Mouse (Mus musculus) midbrain, embryonic 15.5 days (tissue): ENCODE measurements around the gene Gm5148. TPM values are rescaled to one million over a fixed set of nuclear protein-coding genes. Genes with fewer than 3 reads are reported as not detected.

Experiments used
- ATAC-seq: fragments of 200-750 bp; cut with Nextera tagmentation; replicated peaks from 2 replicates; pipeline ENCODE4 v1.8.0; 2017; ENCODE audit warnings: moderate TSS enrichment
- H3K27ac ChIP-seq: fragments of 300-500 bp; sonication (generic); 2 replicates; pipeline ENCODE4 v1.5.1; 2015; ENCODE audit warnings: mild to moderate bottlenecking, inconsistent platforms
- H3K27me3 ChIP-seq: fragments of 300-500 bp; sonication (generic); replicated peaks from 2 replicates; pipeline ENCODE4 v1.6.1; 2015; ENCODE audit warnings: inconsistent platforms
- H3K36me3 ChIP-seq: fragments of 300-500 bp; sonication (generic); replicated peaks from 2 replicates; pipeline ENCODE4 v1.6.1; 2015; ENCODE audit warnings: inconsistent platforms
- H3K4me1 ChIP-seq: fragments of 300-500 bp; sonication (generic); 2 replicates; pipeline ENCODE4 v1.6.1; 2015; ENCODE audit warnings: inconsistent platforms
- H3K4me2 ChIP-seq: fragments of 300-500 bp; sonication (generic); 2 replicates; pipeline ENCODE4 v1.6.1; 2015; ENCODE audit warnings: inconsistent platforms, mild to moderate bottlenecking, moderate library complexity
- H3K4me3 ChIP-seq: fragments of 300-500 bp; sonication (generic); 2 replicates; pipeline ENCODE4 v1.5.1; 2015; ENCODE audit warnings: mild to moderate bottlenecking, inconsistent platforms
- H3K9ac ChIP-seq: fragments of 300-500 bp; sonication (generic); 2 replicates; pipeline ENCODE4 v1.6.1; 2015; ENCODE audit warnings: mild to moderate bottlenecking, inconsistent platforms
- H3K9me3 ChIP-seq: fragments of 300-500 bp; sonication (generic); 2 replicates; pipeline ENCODE4 v1.6.1; 2016; ENCODE audit warnings: inconsistent platforms
- WGBS: fragments of 180-500 bp; shearing (Covaris S2); methylation state at CpG from one replicate; pipeline ENCODE4 v1.1.7; 2015; ENCODE audit warnings: mixed read lengths; 5-methylcytosine and 5-hydroxymethylcytosine counted together
- polyA plus RNA-seq: library from polyadenylated mRNA; unstranded; fragments of >200 nt; fragmentation: Nextera tagmentation; extraction: Ambion mirVana; gene quantifications from 2 replicates; pipeline ENCODE4 v1.2.1, GENCODE M21; 2015

Gene Gm5148
- polyA plus RNA-seq, 1 experiment from 2014 or later, result 15.4 TPM

- 78% methylated on average over 9 of the region's 9 CpGs for WGBS
- Histone ChIP-seq H3K27me3 (no peaks in the 10 kb centered on the region), H3K27ac (no peak overlapping the region), H3K4me1 (peaks cover 5% of the 10 kb centered on the region), H3K4me2 (no peak overlapping the region), H3K9me3 (no peaks in the 10 kb centered on the region), H3K4me3 (no peak overlapping the region), H3K9ac (no peak overlapping the region), H3K36me3 (no peaks in the 10 kb centered on the region)
- ATAC-seq, result no peak
These were observed 4.1 kb upstream of the Gm5148 start for GRCm38 (mm10) chr3:37728112-37729100.

DNA sequence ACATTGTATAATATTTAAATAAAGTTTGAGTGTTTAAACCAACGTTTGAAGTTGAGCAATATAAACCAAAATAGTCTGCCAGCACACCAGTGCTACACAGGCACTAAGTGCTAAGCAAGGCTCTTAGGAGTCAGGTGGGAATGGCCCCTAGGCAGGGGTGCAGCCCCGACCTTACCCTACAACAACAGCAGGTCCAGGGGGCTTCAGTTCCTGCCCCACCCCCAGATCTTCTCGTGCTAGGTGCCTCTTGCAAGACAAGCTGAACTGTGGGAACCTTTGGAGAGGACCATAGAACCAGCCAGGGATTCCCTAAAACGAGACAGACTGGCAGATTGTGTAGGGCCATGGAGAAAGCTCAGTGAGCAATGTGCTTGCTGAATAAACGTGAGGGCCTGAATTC lies 3.1 kb upstream of the Gm5148 start:
- Histone ChIP-seq H3K4me2 (no peak overlapping the region), H3K27ac (no peak overlapping the region), H3K9me3 (no peaks in the 10 kb centered on the region), H3K9ac (no peak overlapping the region), H3K36me3 (no peaks in the 10 kb centered on the region), H3K4me3 (no peak overlapping the region), H3K27me3 (no peaks in the 10 kb centered on the region), H3K4me1 (peaks cover 15% of the 10 kb centered on the region)
- no peak for ATAC-seq
- 79% methylated on average over 5 of the region's 5 CpGs for WGBS

GRCm38 (mm10) chr3:37726501-37727140 lies 2.3 kb upstream of the Gm5148 start:
- Histone ChIP-seq H3K36me3 (no peaks in the 10 kb centered on the region), H3K27me3 (no peaks in the 10 kb centered on the region), H3K4me3 (no peak overlapping the region), H3K9ac (no peak overlapping the region), H3K27ac (no peak overlapping the region), H3K4me2 (no peak overlapping the region), H3K9me3 (no peaks in the 10 kb centered on the region), H3K4me1 (peaks cover 16% of the 10 kb centered on the region)
- 88% methylated on average over 4 of the region's 4 CpGs for WGBS
- no peak for ATAC-seq

DNA sequence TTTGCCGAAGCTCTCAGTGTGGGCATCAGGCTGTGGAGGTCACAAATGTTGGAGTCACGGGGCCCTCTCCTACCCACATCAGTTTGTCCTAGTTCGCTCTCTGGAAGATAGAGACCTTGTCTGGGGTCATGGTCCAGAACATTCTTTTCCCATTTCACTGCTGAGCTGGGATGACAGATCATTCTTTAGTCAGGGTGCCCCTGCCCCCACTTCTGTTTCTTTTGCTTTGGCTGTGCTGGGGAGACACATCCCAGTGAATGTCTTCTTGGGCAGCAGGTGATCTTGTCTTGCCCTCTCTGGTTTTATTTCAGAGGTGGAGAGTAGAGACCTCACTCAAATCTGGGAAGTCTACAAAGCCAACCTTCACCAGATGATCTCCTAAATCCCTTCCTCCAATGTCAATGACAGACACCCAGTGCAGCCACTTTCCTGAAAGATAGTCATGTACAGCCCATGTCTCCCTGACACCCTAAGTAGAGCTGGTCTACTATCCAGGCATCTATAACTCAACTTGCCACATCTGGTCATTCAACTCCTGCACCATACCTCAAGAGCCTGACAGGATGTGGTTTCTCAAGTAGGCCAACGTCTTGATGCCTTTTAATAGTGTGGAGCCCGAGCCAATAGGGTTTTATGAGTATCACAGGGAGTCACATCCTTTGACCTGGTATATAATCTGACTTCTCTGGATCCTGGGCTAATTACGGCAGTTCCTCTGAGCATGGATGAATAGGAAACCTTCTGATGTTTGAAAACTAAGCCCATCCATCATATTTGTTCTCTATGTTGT lies 851 bp upstream of the Gm5148 start:
- no peaks in the 10 kb centered on the region for H3K27me3 ChIP-seq
- peak overlapping the region; percentile 79 for H3K4me2 ChIP-seq
- WGBS, result 89% methylated on average over 6 of the region's 6 CpGs
- no peak for ATAC-seq
- H3K27ac ChIP-seq, result peak overlapping the region; percentile 80; the same call in 1 of the 2 replicates
- H3K9me3 ChIP-seq, result no peaks in the 10 kb centered on the region
- peaks cover 16% of the 10 kb centered on the region for H3K4me1 ChIP-seq
- no peak overlapping the region for H3K4me3 ChIP-seq
- no peaks in the 10 kb centered on the region for H3K36me3 ChIP-seq
- no peak overlapping the region for H3K9ac ChIP-seq

GRCm38 (mm10) chr3:37723662-37724170 lies 574 bp downstream of the Gm5148 start:
- Histone ChIP-seq H3K4me2 (peak overlapping the region; percentile 79), H3K4me1 (peaks cover 16% of the 10 kb centered on the region), H3K9ac (peak overlapping the region; percentile 58), H3K4me3 (peak overlapping the region; percentile 43), H3K9me3 (no peaks in the 10 kb centered on the region), H3K27me3 (no peaks in the 10 kb centered on the region), H3K27ac (peak overlapping the region; percentile 80), H3K36me3 (no peaks in the 10 kb centered on the region)
- under 1% methylated on average over 17 of the region's 17 CpGs for WGBS
- peak; percentile 80 for ATAC-seq

DNA sequence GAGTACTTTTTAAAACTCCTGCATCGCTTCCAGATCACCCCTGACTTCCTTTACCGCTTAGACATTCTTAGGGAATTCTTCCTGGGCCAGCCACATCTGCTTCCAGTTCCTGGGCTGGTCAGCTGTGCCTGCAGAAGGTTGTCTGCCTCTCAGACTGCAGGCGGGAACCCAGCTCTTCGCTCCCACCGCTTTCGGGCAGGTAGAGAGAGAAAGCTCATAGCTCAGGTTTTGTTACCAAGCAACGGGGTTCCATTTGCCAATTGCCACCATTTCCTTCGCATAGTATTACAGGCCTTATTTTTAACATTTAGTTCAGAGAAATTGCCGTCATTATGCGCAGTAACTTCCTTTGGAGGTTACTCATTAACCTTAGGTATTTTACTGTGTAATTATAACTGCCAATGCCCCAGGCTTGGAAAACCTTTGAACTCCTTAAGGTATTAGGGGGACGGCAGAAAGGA lies 1.2 kb downstream of the Gm5148 start:
- Histone ChIP-seq H3K9ac (peak overlapping the region; percentile 58), H3K27ac (peak overlapping the region; percentile 80), H3K4me3 (peak overlapping the region; percentile 43), H3K4me1 (peaks cover 16% of the 10 kb centered on the region), H3K9me3 (no peaks in the 10 kb centered on the region), H3K27me3 (no peaks in the 10 kb centered on the region), H3K36me3 (no peaks in the 10 kb centered on the region), H3K4me2 (peak overlapping the region; percentile 79)
- 9% methylated on average over 11 of the region's 11 CpGs for WGBS
- ATAC-seq, result peak; percentile 58

DNA sequence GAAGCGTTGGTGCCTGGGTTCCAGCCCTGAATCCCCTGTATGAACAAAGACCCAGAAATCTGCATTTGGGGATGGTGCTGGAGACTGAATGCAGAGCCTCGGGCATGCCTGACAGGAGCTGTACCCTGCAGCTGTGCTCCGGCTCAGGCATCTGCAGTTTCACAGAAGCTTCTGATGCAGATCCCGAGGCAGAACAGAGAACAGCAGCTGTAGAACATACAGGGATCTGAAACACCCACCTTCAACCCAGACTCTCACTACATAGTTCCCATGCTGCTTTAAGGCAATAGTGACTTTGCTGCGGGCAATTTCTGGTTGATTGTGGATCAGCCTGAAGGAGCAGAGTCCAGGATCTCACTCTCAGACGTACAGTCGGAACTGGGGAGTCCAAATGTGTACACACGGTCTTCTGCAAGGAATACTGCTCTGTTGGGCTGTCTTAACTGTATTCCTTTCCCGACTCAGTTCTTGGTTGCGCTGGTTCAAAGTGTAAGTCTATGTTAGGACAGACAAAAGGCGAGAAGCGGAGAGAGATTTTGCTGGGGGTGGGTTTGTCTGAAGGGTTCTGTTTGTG lies 1.7 kb downstream of the Gm5148 start:
- Histone ChIP-seq H3K4me1 (peaks cover 16% of the 10 kb centered on the region), H3K36me3 (no peaks in the 10 kb centered on the region), H3K4me3 (peak overlapping the region; percentile 43), H3K27me3 (no peaks in the 10 kb centered on the region), H3K4me2 (peak overlapping the region; percentile 79), H3K27ac (peak overlapping the region; percentile 80), H3K9me3 (no peaks in the 10 kb centered on the region), H3K9ac (no peak overlapping the region)
- 45% methylated on average over 12 of the region's 12 CpGs for WGBS
- ATAC-seq, result no peak

DNA sequence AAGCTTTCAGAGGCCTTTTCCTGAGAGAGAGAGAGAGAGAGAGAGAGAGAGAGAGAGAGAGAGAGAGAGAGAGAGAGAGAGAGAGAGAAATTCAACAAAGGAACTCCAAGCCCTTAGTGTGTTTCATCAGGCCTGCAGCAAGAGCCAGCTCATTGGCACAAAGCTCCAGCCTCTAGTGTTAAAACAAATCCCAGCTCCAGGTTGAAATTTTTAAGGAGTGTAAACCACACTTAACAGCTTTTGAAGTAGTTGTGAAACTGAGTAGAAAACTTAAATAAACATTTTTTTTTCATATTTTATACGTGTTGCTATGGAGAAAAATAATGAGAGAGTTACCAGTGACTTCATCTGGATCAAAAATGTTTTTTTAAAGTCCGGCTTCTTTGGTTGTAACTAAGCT lies 7.3 kb downstream of the Gm5148 start:
- 83% methylated on average over 2 of the region's 2 CpGs for WGBS
- H3K36me3 ChIP-seq, result no peaks in the 10 kb centered on the region

DNA sequence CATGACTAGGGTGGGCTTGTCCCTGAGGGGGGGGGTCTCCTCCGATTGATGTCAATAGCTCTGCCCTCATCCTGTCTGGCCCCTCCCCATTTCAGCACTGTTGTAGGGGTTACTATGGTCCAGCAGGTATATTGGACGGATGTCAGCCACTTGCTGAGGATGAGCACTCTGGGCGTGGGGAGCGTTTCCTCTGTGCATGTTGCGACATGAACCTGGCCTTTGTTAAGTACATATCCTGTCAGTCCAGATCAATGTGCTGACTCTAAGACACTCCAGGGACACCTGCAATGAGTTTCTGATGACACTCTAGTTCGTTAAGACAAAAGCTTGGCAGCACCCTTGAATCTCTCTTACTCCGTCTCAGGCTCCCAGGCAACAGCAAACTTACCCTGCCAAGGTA lies 8.6 kb downstream of the Gm5148 start:
- ATAC-seq, result no peak
- Histone ChIP-seq H3K4me1 (no peaks in the 10 kb centered on the region), H3K9ac (no peak overlapping the region), H3K4me3 (no peak overlapping the region), H3K4me2 (no peak overlapping the region), H3K27me3 (no peaks in the 10 kb centered on the region), H3K27ac (no peak overlapping the region), H3K9me3 (no peaks in the 10 kb centered on the region), H3K36me3 (no peaks in the 10 kb centered on the region)
- WGBS, result 91% methylated on average over 7 of the region's 7 CpGs

More for the DNA sequence above, 7.3 kb downstream of the Gm5148 start:
- no peak overlapping the region for H3K9ac ChIP-seq
- H3K4me2 ChIP-seq, result no peak overlapping the region
- ATAC-seq, result no peak
- no peak overlapping the region for H3K27ac ChIP-seq
- no peaks in the 10 kb centered on the region for H3K4me1 ChIP-seq
- no peaks in the 10 kb centered on the region for H3K9me3 ChIP-seq
- H3K4me3 ChIP-seq, result no peak overlapping the region
- H3K27me3 ChIP-seq, result no peaks in the 10 kb centered on the region

DNA sequence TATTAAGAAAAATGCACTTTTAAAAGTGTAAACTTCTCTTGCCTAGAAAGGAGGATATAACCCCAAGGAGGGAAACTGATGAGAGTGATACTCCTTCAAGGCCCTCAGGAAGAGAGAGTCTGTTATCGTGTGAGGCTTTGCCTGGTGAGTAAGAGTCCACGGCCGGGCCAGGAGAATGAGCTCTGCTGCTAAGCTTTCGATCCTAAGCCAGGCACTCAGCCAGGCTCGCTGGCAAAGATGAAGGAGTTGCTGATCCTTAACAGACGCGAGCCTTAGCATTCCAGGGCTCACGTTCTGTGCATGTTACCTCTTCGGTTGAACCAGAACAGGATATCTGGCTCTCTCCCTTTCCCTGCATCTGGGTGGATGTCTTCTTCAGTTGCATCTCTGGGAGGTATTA lies 11.8 kb downstream of the Gm5148 start:
- H3K4me3 ChIP-seq, result no peak overlapping the region
- no peak overlapping the region for H3K27ac ChIP-seq
- WGBS, result 65% methylated on average over 9 of the region's 9 CpGs
- H3K4me1 ChIP-seq, result no peaks in the 10 kb centered on the region
- no peaks in the 10 kb centered on the region for H3K36me3 ChIP-seq
- no peak overlapping the region for H3K4me2 ChIP-seq
- no peak overlapping the region for H3K9ac ChIP-seq
- no peaks in the 10 kb centered on the region for H3K27me3 ChIP-seq
- no peak for ATAC-seq
- H3K9me3 ChIP-seq, result no peaks in the 10 kb centered on the region

DNA sequence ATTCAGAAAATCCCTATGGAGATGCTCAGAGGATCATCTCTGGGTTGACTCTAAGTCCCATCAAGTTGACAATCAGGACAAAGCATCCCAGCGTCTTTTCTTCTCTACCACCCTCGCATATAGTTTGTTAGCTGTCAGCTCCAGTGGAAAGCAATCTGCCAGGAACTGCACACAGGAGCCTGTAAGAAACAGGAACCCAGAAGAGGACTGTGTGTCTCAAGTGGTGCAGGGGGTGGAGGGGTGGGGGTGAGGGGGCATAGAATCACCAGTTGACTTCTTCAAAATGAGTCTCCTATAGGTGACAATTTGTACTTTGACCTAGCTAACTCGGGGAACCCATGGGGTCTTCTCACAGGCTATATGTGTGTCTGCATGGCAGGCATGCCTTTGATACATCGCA lies 12.7 kb downstream of the Gm5148 start:
- no peaks in the 10 kb centered on the region for H3K9me3 ChIP-seq
- H3K4me3 ChIP-seq, result no peak overlapping the region
- H3K36me3 ChIP-seq, result no peaks in the 10 kb centered on the region
- H3K4me2 ChIP-seq, result no peak overlapping the region
- H3K4me1 ChIP-seq, result no peaks in the 10 kb centered on the region
- H3K27ac ChIP-seq, result no peak overlapping the region
- H3K27me3 ChIP-seq, result no peaks in the 10 kb centered on the region
- no peak overlapping the region for H3K9ac ChIP-seq
- ATAC-seq, result no peak
- 81% methylated on average over 4 of the region's 4 CpGs for WGBS
